Mouse (Mus musculus) E14TG2a.4 (cell line): ENCODE measurements at regions not wholly inside any gene's neighbourhood (a gene's known extent, or its start where the extent isn't known, plus 50 kb on each side); places are given as distances from the start of the nearest gene placed in this dataset.

Source experiments
- H3K27me3 ChIP-seq: 2 replicates; pipeline ENCODE4 v1.6.1; 2014; ENCODE audit warnings: low read length, control low read depth; ENCODE audit not compliant: insufficient read depth
- H3K36me3 ChIP-seq: 2 replicates; pipeline ENCODE4 v1.6.1; 2014; ENCODE audit warnings: low read length, control low read depth; ENCODE audit not compliant: insufficient read depth
- H3K4me1 ChIP-seq: replicated peaks from 2 replicates; pipeline ENCODE4 v1.6.1; 2014; ENCODE audit warnings: low read depth, low read length, control low read depth
- H3K4me3 ChIP-seq: replicated peaks from 2 replicates; pipeline ENCODE4 v1.5.1; 2014; ENCODE audit warnings: mild to moderate bottlenecking, low read length
- H3K9me3 ChIP-seq: 2 replicates; pipeline ENCODE4 v1.6.1; 2014; ENCODE audit warnings: low read length, control low read depth
- CTCF ChIP-seq: conservative IDR thresholded peaks from 2 replicates; pipeline ENCODE4 v1.5.1; 2014; ENCODE audit warnings: low read length
- NANOG ChIP-seq: IDR thresholded peaks from 2 replicates; pipeline ENCODE4 v1.6.1; 2014; ENCODE audit warnings: borderline replicate concordance, low read length, mixed read lengths
- POU5F1 ChIP-seq: IDR thresholded peaks from 2 replicates; pipeline ENCODE4 v1.6.1; 2014; ENCODE audit warnings: low read length, borderline replicate concordance

DNA sequence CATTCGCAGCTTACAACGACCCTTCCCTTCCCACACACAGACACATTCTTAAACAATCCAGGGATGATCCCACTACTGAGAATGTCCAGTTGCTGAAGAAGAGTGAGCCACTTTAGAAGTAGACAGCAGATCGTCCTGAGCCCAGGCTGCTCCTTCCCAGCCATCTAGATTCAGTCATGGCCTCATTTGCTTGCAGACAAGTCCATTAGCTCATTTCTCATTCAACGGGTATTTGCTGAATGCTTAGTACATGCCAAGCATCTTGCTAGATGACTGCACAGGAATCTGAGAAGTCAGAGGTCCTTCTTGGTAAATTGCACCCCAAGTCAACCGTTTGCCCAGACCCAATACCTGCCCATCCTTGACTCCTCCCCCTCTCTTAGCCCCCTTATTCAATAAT, 57.8 kb downstream of the Ier5 start:
- no peaks in the 10 kb centered on the region for H3K36me3 ChIP-seq
- no peak overlapping the region for H3K4me3 ChIP-seq
- no peaks in the 10 kb centered on the region for H3K27me3 ChIP-seq
- no peaks in the 10 kb centered on the region for H3K9me3 ChIP-seq
- H3K4me1 ChIP-seq, result peaks cover 11% of the 10 kb centered on the region
- TF ChIP-seq POU5F1, result no peak
- no peak for TF ChIP-seq CTCF
- no peak for TF ChIP-seq NANOG

- no peaks in the 10 kb centered on the region for H3K27me3 ChIP-seq
- H3K9me3 ChIP-seq, result no peaks in the 10 kb centered on the region
- H3K4me1 ChIP-seq, result peaks cover 17% of the 10 kb centered on the region
- no peak overlapping the region for H3K4me3 ChIP-seq
- no peaks in the 10 kb centered on the region for H3K36me3 ChIP-seq
- TF ChIP-seq CTCF (no peak), NANOG (no peak), POU5F1 (no peak)
These were observed 58.5 kb downstream of the Ier5 start for GRCm38 (mm10) chr1:155040939-155041371.

DNA sequence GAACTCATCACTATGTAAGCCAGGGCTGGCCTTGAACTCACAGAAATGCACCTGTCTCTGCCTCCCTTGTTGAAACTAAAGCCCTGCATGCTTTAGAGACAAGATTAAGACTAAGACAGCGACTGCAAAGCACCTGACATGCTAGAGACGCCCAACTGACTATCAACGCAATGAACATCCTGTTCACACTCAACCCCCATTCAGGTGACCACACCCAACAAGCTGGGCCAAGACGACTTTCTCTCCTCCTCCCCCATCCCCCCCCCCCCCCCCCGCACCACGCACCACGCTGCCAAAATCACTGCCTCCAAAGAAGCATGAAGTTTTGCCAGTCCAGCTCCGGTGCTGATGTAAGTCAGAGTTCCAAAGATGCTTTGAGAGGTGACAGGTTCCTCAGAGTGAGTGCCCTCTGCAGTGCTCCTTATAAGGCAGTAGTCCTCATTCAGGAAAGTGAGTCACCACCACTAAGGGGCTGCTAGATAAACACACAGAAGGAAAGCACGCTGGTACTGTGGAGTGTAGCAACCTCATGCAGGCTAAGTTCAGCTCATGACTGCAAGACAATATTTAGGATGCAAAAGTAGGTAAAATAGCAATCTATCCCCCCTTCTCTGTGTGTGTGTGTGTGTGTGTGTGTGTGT, 59.2 kb downstream of the Ier5 start:
- peaks cover 20% of the 10 kb centered on the region for H3K4me1 ChIP-seq
- no peak overlapping the region for H3K4me3 ChIP-seq
- no peaks in the 10 kb centered on the region for H3K27me3 ChIP-seq
- TF ChIP-seq NANOG, result no peak
- no peaks in the 10 kb centered on the region for H3K9me3 ChIP-seq
- H3K36me3 ChIP-seq, result no peaks in the 10 kb centered on the region

GRCm38 (mm10) chr1:155038631-155039625, 60.5 kb downstream of the Ier5 start:
- Histone ChIP-seq H3K36me3 (no peaks in the 10 kb centered on the region), H3K4me1 (peaks cover 28% of the 10 kb centered on the region), H3K4me3 (no peak overlapping the region), H3K9me3 (no peaks in the 10 kb centered on the region), H3K27me3 (no peaks in the 10 kb centered on the region)
- TF ChIP-seq NANOG (no peak), CTCF (no peak), POU5F1 (no peak)

GRCm38 (mm10) chr1:155037479-155037878, 62.0 kb downstream of the Ier5 start:
- Histone ChIP-seq H3K9me3 (no peaks in the 10 kb centered on the region), H3K4me3 (no peak overlapping the region), H3K27me3 (0 out of 2 replicates have a peak, but pooled peaks cover 5% of the 10 kb centered on the region), H3K4me1 (peaks cover 28% of the 10 kb centered on the region), H3K36me3 (no peaks in the 10 kb centered on the region)
- TF ChIP-seq POU5F1 (no peak), CTCF (no peak), NANOG (no peak)

DNA sequence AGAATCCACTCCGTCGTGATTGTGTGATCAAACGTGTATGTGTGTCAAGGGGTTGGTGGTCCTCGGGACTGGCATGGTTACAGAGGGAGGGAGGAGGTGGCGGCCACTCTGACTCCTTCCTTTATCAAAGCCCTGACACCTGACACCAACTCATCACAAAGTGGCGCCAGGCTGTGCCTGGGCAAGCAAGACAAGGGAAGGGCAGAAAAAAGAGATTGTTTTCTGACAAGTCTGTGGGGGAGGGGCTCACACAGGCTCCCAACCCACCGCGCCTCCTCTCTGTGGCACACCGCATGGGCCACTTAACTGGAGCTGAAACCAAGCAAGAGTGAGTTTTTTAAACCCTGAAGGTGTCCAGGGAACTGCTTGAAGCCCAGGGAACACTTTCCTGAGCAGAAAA, 68.5 kb downstream of the Ier5 start:
- TF ChIP-seq POU5F1 (no peak), NANOG (no peak), CTCF (no peak)
- H3K27me3 ChIP-seq, result peaks cover 43% of the 10 kb centered on the region
- 0 out of 2 replicates have a peak overlapping the region, but pooled peaks have one; percentile 3 for H3K4me3 ChIP-seq
- peaks cover 46% of the 10 kb centered on the region for H3K4me1 ChIP-seq
- H3K9me3 ChIP-seq, result no peaks in the 10 kb centered on the region
- no peaks in the 10 kb centered on the region for H3K36me3 ChIP-seq

DNA sequence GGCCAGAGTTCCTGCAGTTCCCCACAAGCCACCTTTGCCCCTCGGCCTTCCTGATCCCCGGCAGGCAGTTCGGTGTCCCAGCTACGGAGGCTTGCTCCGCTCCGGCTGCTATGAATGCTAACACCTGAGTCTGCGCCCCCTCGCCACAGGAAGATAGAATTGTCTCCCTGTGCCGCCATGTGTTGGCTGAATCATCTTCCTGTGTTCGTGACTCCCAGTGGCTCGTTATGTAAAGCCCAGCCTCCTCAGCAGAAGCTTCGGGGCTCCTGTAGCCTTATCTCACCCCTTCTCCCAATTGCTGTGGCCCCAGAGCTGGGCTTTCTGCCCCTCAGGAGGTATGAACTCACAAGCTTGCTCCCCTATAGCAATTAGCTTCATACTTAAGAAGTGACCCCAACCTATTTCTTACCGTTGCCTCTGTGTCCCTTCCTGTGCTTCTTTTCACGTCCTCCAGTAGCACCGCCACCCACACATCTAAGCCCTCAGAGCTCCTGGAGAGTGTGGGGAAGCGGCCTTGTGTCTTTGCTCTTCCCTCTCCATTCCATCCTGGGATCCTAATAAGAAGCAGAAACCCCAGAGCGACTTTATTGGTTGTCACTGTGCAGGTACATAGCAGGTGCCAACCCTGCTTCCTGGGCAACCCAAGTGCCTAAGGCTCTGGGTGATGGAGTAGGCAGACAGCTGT, 70.1 kb downstream of the Ier5 start:
- H3K4me1 ChIP-seq, result peaks cover 34% of the 10 kb centered on the region
- TF ChIP-seq POU5F1, result no peak
- TF ChIP-seq CTCF, result no peak
- no peak for TF ChIP-seq NANOG
- H3K36me3 ChIP-seq, result no peaks in the 10 kb centered on the region
- H3K27me3 ChIP-seq, result peaks cover 43% of the 10 kb centered on the region
- no peaks in the 10 kb centered on the region for H3K9me3 ChIP-seq
- H3K4me3 ChIP-seq, result peak overlapping the region; percentile 49

DNA sequence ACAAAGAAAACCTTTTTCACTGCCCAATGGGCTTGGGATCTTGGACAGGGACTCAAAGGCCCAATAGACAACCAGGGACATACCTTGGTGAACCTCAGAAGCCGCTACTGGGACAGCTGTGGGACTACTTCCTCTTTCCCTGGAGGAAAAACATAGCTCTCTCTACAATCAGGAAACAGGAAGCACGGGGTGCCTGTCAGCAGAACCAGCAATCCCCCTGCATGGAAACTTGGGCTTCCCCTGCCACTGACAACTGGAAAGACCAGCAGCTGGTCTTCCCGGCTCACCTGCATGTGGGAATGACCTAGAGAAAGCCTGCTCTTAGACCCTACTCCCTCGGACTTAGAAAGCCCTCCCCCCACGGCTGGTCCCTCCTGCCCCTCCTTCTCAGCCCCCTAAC, 70.7 kb downstream of the Ier5 start:
- Histone ChIP-seq H3K9me3 (no peaks in the 10 kb centered on the region), H3K36me3 (no peaks in the 10 kb centered on the region), H3K27me3 (peaks cover 43% of the 10 kb centered on the region), H3K4me3 (peak overlapping the region; percentile 49), H3K4me1 (peaks cover 34% of the 10 kb centered on the region)
- no peak for TF ChIP-seq NANOG
- TF ChIP-seq CTCF, result no peak
- no peak for TF ChIP-seq POU5F1
